Comparison of ENCODE assay signal across 10 mouse cellular contexts in genomic region chr9:70263735-70264134, GRCm38 (mm10). TPM values are rescaled to one million over a fixed set of nuclear protein-coding genes. Genes with fewer than 3 reads are reported as not detected.
DNase-seq lines count a peak whose midpoint lies in the region; ATAC-seq lines count a peak whose summit lies in the region.
"Had no signal": no experiment of that assay in that cellular context is flagged by ENCODE, and none has a peak within 500 bp of the region (broad histone marks: within the 10 kb centered on the region; RNA-seq: fewer than 3 reads in every experiment).

No protein-coding gene starts in this region.

- H3K9ac ChIP-seq in midbrain, embryonic 15.5 days, result no peak overlapping the region
- H3K9ac ChIP-seq: hindbrain, embryonic 14.5 days had no signal

- no peaks in the 10 kb centered on the region for H3K9me3 ChIP-seq in midbrain, embryonic 10.5 days (replicated peaks)
- no peaks in the 10 kb centered on the region for H3K9me3 ChIP-seq in midbrain, embryonic 15.5 days

- no peak for DNase-seq in midbrain, embryonic 10.5 days (ENCODE audit: low spot score)
- peak; percentile 59 for DNase-seq in gastrocnemius, postnatal 25 days
- peak; percentile 54 for DNase-seq in kidney, adult 18-20 months
- DNase-seq in lung, postnatal 36 days, result peak; percentile 57
- no peak for DNase-seq in testis, postnatal 10 days (ENCODE audit: low spot score)
- no peak for DNase-seq in cerebellum, adult 11-12 months
- DNase-seq: right cerebral cortex, adult 18-20 months had no signal

- no peaks in the 10 kb centered on the region for H3K27me3 ChIP-seq in midbrain, embryonic 10.5 days (ENCODE audit: low read depth, poor library complexity, severe bottlenecking)
- no peaks in the 10 kb centered on the region for H3K27me3 ChIP-seq in midbrain, embryonic 15.5 days (replicated peaks)

- no peak overlapping the region for H3K4me3 ChIP-seq in midbrain, embryonic 10.5 days
- H3K4me3 ChIP-seq in midbrain, embryonic 15.5 days, result no peak overlapping the region

- H3K36me3 ChIP-seq in midbrain, embryonic 10.5 days, result no peaks in the 10 kb centered on the region
- H3K36me3 ChIP-seq in midbrain, embryonic 15.5 days (replicated peaks), result no peaks in the 10 kb centered on the region

- H3K4me1 ChIP-seq in midbrain, embryonic 10.5 days, result peaks cover 35% of the 10 kb centered on the region
- H3K4me1 ChIP-seq in midbrain, embryonic 15.5 days, result peaks cover 6% of the 10 kb centered on the region; the same call in 1 of the 2 replicates

- WGBS in midbrain, embryonic 10.5 days, result 50% methylated on average over 7 of the region's 7 CpGs
- WGBS in midbrain, embryonic 15.5 days, result 37% methylated on average over 7 of the region's 7 CpGs

- H3K27ac ChIP-seq in midbrain, embryonic 10.5 days (replicated peaks), result 0 out of 2 replicates have a peak overlapping the region, but pooled peaks have one; percentile 46
- H3K27ac ChIP-seq in midbrain, embryonic 15.5 days, result no peak overlapping the region
- H3K27ac ChIP-seq: hindbrain, embryonic 14.5 days had no signal

- no peak overlapping the region for H3K4me2 ChIP-seq in midbrain, embryonic 15.5 days
- H3K4me2 ChIP-seq: hindbrain, embryonic 14.5 days had no signal

- ATAC-seq in midbrain, embryonic 15.5 days (replicated peaks), result no peak
- no peak for ATAC-seq in monocyte, adult 5-6 weeks (replicated peaks; ENCODE audit: insufficient number of reproducible peaks, low FRiP score, low TSS enrichment, poor library complexity, severe bottlenecking)

RNA-seq across cellular contexts. Expression of gene Myo1e, which starts 56.6 kb away (rescaled TPM):
- polyA plus RNA-seq in midbrain, embryonic 10.5 days (2016; fragmentation: Nextera tagmentation; extraction: Ambion mirVana), result 12.1 and 12.6 TPM in 2 replicates
- polyA plus RNA-seq in midbrain, embryonic 15.5 days (2015; fragmentation: Nextera tagmentation; extraction: Ambion mirVana), result 5.3 and 6.1 TPM in 2 replicates
- 1 to 10 TPM; 8.6 to 8.9 TPM for total RNA-seq in gastrocnemius, postnatal 25 days (2021)
- total RNA-seq in monocyte, adult 5-6 weeks (2017), result 14.9 to 33.2 TPM (median 17.7 TPM) in 3 replicates

Comparison
In these comparisons a context has a peak if more than half of its experiments do, and no peak if none do; other contexts are left out.
1. DNase-seq: peak in gastrocnemius, postnatal 25 days (single experiment), kidney, adult 18-20 months (single experiment) and lung, postnatal 36 days (single experiment); none in midbrain, embryonic 10.5 days (single experiment), testis, postnatal 10 days (single experiment) and cerebellum, adult 11-12 months (single experiment).